Mouse (Mus musculus) bone marrow macrophage, adult 2 months (primary cell): ENCODE data around the gene Slc39a1. TPM values are rescaled to one million over a fixed set of nuclear protein-coding genes. Genes with fewer than 3 reads are reported as not detected.
A peak's percentile ranks its signal among the peaks of the same experiment; 100 is the strongest.

Source experiments
- H3K27ac ChIP-seq: 2 replicates; pipeline ENCODE4 v1.5.1; 2012; ENCODE audit warnings: low read depth, low read length; ENCODE audit not compliant: insufficient read depth
- H3K4me1 ChIP-seq: 2 replicates; pipeline ENCODE4 v1.6.1; 2012; ENCODE audit warnings: low read length; ENCODE audit not compliant: control insufficient read depth, insufficient read depth
- H3K4me3 ChIP-seq: 2 replicates; pipeline ENCODE4 v1.5.1; 2012; ENCODE audit warnings: mild to moderate bottlenecking, low read length, moderate library complexity; ENCODE audit not compliant: insufficient read depth
- CTCF ChIP-seq: IDR thresholded peaks from 2 replicates; pipeline ENCODE4 v1.5.1; 2012; ENCODE audit warnings: low read depth, mild to moderate bottlenecking, low read length, moderate library complexity
- POLR2A ChIP-seq: IDR thresholded peaks from 2 replicates; pipeline ENCODE4 v1.6.1; 2012; ENCODE audit warnings: mild to moderate bottlenecking, low read depth, low read length, borderline replicate concordance
- polyA plus RNA-seq: library from polyadenylated mRNA; stranded (reverse); fragments of >200 nt; gene quantifications from 2 replicates; pipeline ENCODE4 v1.2.4, GENCODE M21; 2012; ENCODE audit not compliant: missing spikeins, insufficient read depth, insufficient read length

The Slc39a1 gene
- polyA plus RNA-seq, 1 experiment, result 155 TPM

DNA sequence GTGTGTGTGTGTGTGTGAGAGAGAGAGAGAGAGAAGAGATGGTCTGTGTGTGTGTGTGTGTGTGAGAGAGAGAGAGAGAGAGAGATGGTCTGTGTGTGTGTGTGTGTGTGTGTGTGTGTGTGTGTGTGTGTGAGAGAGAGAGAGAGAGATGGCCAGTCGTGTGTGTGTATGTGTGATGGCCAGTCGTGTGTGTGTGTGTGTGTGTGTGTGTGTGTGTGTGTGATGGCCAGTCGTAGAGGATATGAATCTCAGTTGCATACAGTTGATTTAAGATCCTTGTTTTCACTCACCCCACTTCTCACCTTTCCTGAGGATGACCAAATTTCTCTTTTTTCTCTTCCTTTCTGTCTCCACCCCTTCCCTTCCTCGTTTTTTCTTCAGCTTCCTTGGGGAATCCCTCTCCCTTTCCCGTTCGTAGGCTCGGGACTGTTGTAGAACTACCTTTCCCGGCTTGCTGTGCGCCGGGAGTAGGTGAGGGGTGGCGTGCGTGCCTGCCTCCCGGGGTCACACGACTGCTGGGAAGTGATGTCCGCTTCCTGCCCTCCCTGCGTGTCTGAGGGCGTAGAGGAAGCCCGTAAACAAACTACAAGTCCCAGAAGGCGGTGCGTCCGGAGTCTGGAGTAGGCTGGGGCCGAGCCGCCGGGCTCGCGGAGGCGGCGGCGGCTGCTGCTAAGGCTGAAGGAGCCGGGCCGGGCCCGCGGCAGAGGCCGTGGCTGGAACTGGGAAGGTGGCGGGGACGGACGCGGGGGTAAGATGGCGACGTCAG is 5.9 kb downstream of the Slc39a1 start, which contains the start of gene Crtc2:
Gene Crtc2, plus strand, starts transcription at position 511 of the 766 bp plus-strand sequence.
- H3K4me1 ChIP-seq, result peaks cover 11% of the 10 kb centered on the region
- TF ChIP-seq CTCF (no peak), POLR2A (no peak)
- peak within 1 kb of the TSS; percentile 95 for H3K4me3 ChIP-seq
- H3K27ac ChIP-seq, result peak within 1 kb of the TSS; percentile 77

DNA sequence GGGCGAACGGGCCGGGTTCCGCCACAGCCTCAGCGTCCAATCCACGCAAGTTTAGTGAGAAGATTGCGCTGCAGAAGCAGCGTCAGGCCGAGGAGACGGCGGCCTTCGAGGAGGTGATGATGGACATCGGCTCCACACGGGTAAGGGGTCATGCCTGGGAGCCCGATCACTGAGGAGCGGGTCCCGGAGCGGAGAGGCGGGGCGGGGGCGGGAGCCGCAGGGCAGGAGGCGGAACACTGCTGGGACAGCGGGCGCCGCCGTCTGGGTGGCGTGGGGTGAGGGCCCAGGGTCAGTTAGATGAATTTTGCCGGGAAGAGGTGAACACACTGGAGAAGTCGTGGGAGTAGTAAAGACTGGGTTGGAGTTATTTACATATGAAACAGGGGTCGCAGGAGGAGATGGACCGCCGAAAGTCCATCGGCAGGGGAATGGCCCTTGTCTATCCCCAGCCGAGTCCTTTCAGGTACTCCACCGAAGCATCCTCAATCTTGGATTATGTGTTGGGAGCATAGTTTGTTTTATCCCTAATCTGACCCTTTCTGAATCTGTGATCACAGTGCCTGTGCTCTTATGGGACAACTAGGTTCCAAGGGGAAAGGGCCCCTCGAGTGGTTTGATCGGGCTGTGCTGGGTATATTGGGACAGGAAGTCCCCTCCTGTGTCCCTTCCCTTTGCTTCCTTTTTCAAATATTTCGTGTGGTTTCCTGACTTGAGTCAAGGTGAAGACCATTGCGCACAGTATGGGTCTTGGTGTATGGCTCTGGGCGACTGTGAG is 6.6 kb downstream of the Slc39a1 start:
- peaks cover 8% of the 10 kb centered on the region; the same call in 1 of the 2 replicates for H3K4me1 ChIP-seq
- peak overlapping the region; percentile 77 for H3K27ac ChIP-seq
- TF ChIP-seq CTCF (no peak), POLR2A (no peak)
- peak overlapping the region; percentile 95 for H3K4me3 ChIP-seq

DNA sequence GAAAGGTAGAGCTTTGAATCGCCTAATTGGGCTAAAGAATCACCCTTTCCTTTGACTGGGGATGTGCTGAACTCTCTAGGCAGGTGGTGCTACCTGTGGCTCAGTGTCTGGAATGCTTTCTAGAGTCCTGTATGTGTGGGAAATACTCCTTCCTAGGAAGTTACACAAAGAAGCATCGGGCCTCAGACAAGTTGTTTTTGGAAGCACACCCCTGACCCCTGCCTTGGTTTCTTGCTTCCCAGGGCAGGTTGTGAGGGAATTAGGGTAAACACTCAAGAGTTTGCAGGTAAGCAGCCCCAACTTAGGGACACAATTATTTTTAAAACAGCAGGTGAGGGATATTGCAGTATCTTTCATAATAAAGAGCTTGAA is 7.2 kb downstream of the Slc39a1 start:
- Histone ChIP-seq H3K4me3 (peak overlapping the region; percentile 95), H3K4me1 (peaks cover 8% of the 10 kb centered on the region; the same call in 1 of the 2 replicates), H3K27ac (no peak overlapping the region)
- TF ChIP-seq POLR2A (no peak), CTCF (no peak)

DNA sequence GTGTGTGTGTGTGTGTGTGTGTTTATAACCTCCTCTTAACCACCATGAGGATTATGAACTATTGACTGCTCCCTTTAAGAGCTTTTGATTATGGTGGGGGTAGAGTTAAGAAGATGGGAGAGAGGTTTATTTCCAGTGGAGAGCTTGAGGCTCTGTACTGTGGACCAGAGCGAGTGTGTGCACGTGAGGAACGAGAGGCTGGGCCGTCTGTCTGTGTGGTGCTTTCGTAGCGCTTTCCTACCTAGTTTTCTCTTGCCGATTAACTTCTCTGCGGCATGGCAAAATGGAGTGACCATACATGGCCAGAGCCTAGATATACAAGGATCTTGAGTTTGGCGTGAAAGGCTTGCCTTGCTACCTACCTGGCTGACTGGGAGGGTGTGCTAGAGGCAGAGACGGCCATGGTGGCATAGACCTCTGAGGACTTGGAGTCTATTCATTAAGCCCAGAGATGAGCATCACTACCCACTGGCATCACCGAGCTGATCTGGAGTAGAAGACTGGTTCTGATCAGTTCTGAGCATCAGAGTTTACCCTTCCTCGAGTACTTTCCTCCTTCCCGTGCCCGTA is 7.9 kb downstream of the Slc39a1 start:
- Histone ChIP-seq H3K27ac (no peak overlapping the region), H3K4me3 (no peak overlapping the region), H3K4me1 (peaks cover 8% of the 10 kb centered on the region; the same call in 1 of the 2 replicates)
- TF ChIP-seq POLR2A, result no peak

DNA sequence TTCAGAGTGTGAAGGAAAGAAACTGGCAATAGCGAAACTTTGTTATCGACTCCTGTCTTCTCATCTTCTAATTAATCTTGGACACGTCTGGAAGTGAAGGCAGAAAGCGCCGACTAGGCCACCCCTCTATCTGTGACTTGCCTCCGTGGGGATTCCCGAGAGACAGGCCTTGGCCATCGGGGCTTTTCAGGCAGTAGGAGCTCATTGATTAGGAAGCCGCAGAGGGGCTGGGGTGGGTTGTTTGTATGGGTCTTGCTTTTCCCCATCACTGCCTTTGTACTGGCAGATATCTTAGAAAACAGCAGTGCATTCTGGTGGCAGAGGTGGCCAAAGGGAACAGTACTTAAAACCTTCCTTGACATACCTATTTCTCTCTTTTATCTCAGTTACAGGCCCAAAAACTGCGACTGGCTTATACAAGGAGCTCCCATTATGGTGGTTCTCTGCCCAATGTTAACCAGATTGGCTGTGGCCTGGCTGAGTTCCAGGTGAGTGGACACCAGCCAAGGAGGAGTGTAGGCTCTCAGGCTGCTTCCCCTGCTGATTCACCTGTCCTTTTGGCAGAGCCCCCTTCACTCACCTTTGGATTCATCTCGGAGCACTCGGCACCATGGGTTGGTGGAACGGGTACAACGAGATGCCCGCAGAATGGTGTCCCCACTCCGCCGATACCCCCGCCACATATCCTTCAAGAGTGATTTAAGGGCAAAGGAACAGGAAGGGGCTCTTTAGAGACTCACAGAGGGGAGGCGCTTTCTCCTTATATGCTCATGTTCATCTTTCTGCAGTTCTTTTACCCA is 9.0 kb downstream of the Slc39a1 start:
- no peak overlapping the region for H3K4me3 ChIP-seq

DNA sequence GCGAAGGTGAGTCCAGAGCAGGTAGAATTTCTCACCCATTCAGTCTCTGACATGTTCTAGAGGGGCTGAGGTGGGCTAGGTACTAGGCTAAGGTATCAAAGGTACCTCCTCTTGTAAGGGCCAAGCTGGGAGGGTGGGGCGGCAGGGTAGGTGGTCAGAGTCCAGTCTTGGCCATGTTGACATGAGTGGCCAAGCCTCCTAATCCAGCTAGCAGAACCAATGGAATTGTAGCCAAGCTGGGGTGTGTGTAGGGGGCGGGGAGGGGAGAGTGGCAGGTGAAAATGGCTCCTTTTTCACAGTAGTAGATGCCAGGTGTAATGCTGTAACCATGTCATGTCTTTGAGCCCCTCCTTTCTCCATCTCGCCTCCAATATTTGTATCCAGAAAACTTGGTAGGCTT is 10.5 kb downstream of the Slc39a1 start:
- Histone ChIP-seq H3K27ac (no peak overlapping the region), H3K4me3 (no peak overlapping the region), H3K4me1 (peaks cover 8% of the 10 kb centered on the region; the same call in 1 of the 2 replicates)
- TF ChIP-seq POLR2A (no peak), CTCF (no peak)

More for the DNA sequence above, 9.0 kb downstream of the Slc39a1 start:
- Histone ChIP-seq H3K27ac (no peak overlapping the region), H3K4me1 (peaks cover 8% of the 10 kb centered on the region; the same call in 1 of the 2 replicates)
- TF ChIP-seq POLR2A (no peak), CTCF (no peak)

DNA sequence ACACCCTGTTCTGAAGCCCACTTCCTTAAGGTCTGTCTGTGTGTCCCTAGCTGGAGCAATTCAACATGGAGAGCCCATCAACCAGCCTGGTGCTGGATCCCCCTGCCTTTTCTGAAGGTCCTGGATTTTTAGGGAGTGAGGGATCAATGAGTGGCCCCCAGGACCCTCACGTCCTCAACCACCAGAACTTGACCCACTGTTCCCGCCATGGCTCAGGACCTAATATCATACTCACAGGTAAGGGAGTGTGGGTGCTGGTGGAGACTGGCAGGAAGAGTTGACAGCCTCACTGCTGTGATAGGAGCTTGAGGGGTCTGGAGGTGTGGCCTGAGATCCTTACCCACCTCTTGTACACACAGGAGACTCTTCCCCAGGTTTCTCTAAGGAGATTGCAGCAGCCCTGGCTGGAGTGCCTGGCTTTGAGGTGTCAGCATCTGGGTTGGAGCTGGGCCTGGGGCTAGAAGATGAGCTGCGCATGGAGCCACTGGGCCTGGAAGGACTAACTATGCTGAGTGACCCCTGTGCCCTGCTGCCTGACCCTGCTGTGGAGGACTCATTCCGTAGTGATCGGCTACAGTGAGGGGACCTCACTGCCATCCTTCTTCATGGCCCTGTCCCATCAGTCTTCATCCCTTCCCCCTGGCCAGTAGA is 15.3 kb downstream of the Slc39a1 start:
- Histone ChIP-seq H3K4me3 (no peak overlapping the region), H3K4me1 (peaks cover 18% of the 10 kb centered on the region), H3K27ac (no peak overlapping the region)
- TF ChIP-seq POLR2A, result no peak
- TF ChIP-seq CTCF, result no peak

DNA sequence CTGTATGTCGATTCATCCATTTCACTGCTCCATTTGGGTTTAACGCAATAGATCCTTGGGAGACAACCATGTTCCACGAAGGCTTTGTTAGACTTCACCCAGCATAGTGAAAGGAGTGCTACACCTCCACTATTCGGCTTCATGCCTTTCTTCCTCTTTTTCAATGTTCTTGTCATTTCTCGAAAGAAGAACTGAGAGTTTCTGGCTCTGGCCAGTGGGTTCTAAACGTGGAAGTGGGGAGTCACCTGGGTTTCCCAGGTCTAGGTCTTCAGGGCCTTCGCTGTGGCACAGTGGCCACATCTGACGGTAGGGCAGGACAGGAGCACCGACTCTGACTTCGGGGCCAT is 16.7 kb downstream of the Slc39a1 start:
- Histone ChIP-seq H3K4me1 (peaks cover 20% of the 10 kb centered on the region), H3K27ac (peak overlapping the region; percentile 88), H3K4me3 (peak overlapping the region; percentile 68)
- no peak for TF ChIP-seq CTCF
- no peak for TF ChIP-seq POLR2A

DNA sequence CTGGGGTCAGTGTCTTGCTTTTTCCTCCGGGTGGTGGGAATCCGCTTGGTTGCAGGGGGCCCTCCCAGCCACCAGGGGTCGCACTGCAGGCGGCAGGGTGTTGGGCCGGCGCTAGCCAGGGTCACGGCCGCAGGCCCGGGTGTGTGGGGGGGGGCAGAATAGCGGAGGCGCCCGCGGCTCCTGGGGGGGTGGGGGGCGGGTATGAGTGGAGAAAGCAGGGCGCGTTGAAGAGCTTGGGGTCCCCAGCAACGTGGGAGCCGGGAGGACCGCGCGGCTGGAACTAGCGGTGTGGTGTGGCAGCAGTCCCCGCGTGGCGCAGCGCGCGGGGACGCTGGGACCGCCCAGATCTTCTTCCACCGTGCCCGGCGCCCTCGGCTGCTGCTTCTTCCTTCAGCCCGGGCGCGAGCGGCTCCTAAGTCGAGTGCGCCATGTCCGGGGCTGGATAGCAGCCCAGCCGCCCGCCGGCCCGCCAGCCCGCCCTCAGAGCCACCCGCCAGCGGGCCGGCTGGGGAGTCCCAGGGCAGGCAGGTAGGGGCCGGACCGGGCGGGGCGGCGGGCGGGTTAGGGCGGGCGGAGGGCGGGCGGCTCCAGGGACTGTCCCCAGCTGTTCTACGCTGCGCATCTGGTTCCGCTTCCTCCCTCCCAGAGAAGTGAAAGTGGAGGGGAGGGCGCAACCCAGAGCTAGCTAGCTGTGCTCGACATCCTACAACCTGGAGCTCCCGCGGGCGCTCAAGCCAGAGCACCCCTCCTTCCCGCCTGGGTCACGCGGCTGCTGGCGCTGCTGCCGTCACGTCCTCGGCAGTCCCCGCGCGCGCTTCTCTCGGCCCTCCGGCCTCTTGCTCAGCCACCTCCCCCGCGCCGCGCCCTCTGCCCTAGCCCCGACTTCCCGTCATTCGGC is 17.3 kb downstream of the Slc39a1 start, which contains the start of gene Dennd4b:
Gene Dennd4b, plus strand, starts transcription at position 152 of the 898 bp plus-strand sequence.
- peak within 1 kb of the TSS; percentile 100 for H3K27ac ChIP-seq
- TF ChIP-seq CTCF, result peak; percentile 97
- TF ChIP-seq POLR2A, result no peak
- peaks cover 20% of the 10 kb centered on the region for H3K4me1 ChIP-seq
- peak within 1 kb of the TSS; percentile 86 for H3K4me3 ChIP-seq
